Mouse (Mus musculus) small intestine, adult 2 months (tissue): ENCODE data around the gene Hps3. TPM values are rescaled to one million over a fixed set of nuclear protein-coding genes. Genes with fewer than 3 reads are reported as not detected.

Experiments used
- H3K27ac ChIP-seq: fragments of 200-500 bp; 2 replicates; pipeline ENCODE4 v1.5.1; 2012; ENCODE audit warnings: low read depth, low read length, control low read depth, inconsistent platforms; ENCODE audit not compliant: insufficient read depth
- H3K27me3 ChIP-seq: fragments of 200-500 bp; 2 replicates; pipeline ENCODE4 v1.6.1; 2012; ENCODE audit warnings: mild to moderate bottlenecking, moderate library complexity, low read length, inconsistent platforms; ENCODE audit not compliant: control insufficient read depth, insufficient read depth
- H3K36me3 ChIP-seq: fragments of 200-500 bp; 2 replicates; pipeline ENCODE4 v1.6.1; 2012; ENCODE audit warnings: mild to moderate bottlenecking, low read length, control low read depth, inconsistent platforms; ENCODE audit not compliant: control insufficient read depth, insufficient read depth
- H3K4me1 ChIP-seq: fragments of 200-500 bp; 2 replicates; pipeline ENCODE4 v1.6.1; 2012; ENCODE audit warnings: low read length, inconsistent platforms, mixed read lengths; ENCODE audit not compliant: control insufficient read depth, insufficient read depth, insufficient read length
- H3K4me3 ChIP-seq: fragments of 200-500 bp; 2 replicates; pipeline ENCODE4 v1.5.1; 2012; ENCODE audit warnings: low read depth, mild to moderate bottlenecking, control low read depth, inconsistent platforms, low read length, moderate library complexity
- CTCF ChIP-seq: fragments of 200-500 bp; IDR thresholded peaks from 2 replicates; pipeline ENCODE4 v1.5.1; 2012; ENCODE audit warnings: low read depth, mild to moderate bottlenecking, control low read depth, inconsistent platforms, low read length, moderate library complexity, mixed read lengths; ENCODE audit not compliant: insufficient replicate concordance, insufficient read length; ENCODE audit errors: extremely low read depth
- POLR2A ChIP-seq: fragments of 200-500 bp; IDR thresholded peaks from 2 replicates; pipeline ENCODE4 v1.6.1; 2012; ENCODE audit warnings: low read depth, mild to moderate bottlenecking, control low read depth, inconsistent platforms, low read length, moderate library complexity
- WGBS: fragments of 180-500 bp; shearing (Covaris S2); methylation state at CpG from one replicate; pipeline ENCODE4 v1.1.7; 2018; 5-methylcytosine and 5-hydroxymethylcytosine counted together
- polyA plus RNA-seq: library from polyadenylated mRNA; depleted of rRNA; stranded (reverse); fragments of >200 nt; gene quantifications from 2 replicates; pipeline ENCODE4 v1.2.3, GENCODE M21; 2012

Hps3 gene
- polyA plus RNA-seq, 1 experiment: 25.3 TPM

GRCm38 (mm10) chr3:19981156-19981555 is 54.0 kb downstream of the Hps3 start:
- TF ChIP-seq POLR2A (no peak), CTCF (no peak)
- no peaks in the 10 kb centered on the region for H3K27me3 ChIP-seq
- no peak overlapping the region for H3K4me3 ChIP-seq
- 88% methylated on average over 2 of the region's 2 CpGs for WGBS
- no peaks in the 10 kb centered on the region for H3K4me1 ChIP-seq
- H3K36me3 ChIP-seq: no peaks in the 10 kb centered on the region
- no peak overlapping the region for H3K27ac ChIP-seq

- Histone ChIP-seq H3K27ac (no peak overlapping the region), H3K36me3 (no peaks in the 10 kb centered on the region), H3K4me1 (no peaks in the 10 kb centered on the region), H3K4me3 (no peak overlapping the region), H3K27me3 (no peaks in the 10 kb centered on the region)
- no peak for TF ChIP-seq POLR2A
- no peak for TF ChIP-seq CTCF
- WGBS: 31% methylated on average over 4 of the region's 4 CpGs
Observed at GRCm38 (mm10) chr3:19978474-19978873, 56.6 kb downstream of the Hps3 start.

DNA sequence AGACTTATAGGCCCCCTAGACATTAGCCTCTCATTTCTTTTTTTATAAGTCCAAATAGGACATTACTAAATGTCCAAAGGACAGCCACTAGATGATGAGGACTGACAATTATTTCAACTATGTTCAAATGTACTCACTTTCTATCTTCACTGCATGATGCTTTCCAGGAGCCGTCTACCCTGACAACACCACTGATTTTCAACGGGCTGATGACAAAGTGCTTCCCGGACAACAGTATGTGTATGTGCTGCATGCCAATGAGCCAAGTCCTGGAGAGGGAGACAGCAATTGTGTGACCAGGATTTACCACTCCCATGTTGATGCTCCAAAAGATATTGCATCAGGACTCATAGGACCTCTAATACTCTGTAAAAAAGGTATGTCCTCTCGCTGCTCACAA is 69.0 kb downstream of the Hps3 start:
- no peaks in the 10 kb centered on the region for H3K4me1 ChIP-seq
- TF ChIP-seq CTCF (no peak), POLR2A (no peak)
- no peak overlapping the region for H3K4me3 ChIP-seq
- no peak overlapping the region for H3K27ac ChIP-seq
- H3K36me3 ChIP-seq: no peaks in the 10 kb centered on the region
- WGBS: 86% methylated on average over 4 of the region's 4 CpGs
- H3K27me3 ChIP-seq: no peaks in the 10 kb centered on the region

- no peak for TF ChIP-seq POLR2A
- no peak for TF ChIP-seq CTCF
- Histone ChIP-seq H3K4me1 (no peaks in the 10 kb centered on the region), H3K27me3 (no peaks in the 10 kb centered on the region), H3K36me3 (no peaks in the 10 kb centered on the region), H3K4me3 (no peak overlapping the region), H3K27ac (no peak overlapping the region)
- 39% methylated on average over 5 of the region's 5 CpGs for WGBS
Observed at GRCm38 (mm10) chr3:19965239-19965638, 69.9 kb downstream of the Hps3 start.

DNA sequence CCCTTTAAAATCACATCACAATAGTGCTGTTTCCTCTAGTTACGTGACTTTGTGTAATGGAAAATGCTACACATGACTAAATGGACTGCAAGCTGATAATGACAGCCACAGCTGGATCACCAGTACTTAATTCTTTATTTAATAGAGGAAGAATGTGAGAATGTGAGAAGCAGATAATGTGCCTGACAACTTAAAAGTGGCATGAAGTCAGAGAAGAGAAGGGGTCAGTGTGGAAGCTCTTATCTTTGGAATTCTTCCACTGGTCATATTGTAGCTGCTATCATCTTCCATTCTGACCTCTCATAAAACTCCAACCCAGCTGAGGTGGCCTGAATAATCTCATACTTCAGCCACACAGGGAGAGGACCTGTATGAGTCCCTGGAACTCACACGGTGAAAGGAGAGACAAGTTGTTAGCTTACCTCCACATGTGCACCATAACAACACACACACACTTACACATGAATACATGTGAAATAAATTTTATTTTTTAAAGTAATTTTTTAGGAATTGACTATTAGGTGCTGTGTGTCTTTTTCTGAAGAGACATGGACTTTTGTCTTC is 70.4 kb downstream of the Hps3 start:
- no peaks in the 10 kb centered on the region for H3K36me3 ChIP-seq
- TF ChIP-seq CTCF (no peak), POLR2A (no peak)
- no peaks in the 10 kb centered on the region for H3K4me1 ChIP-seq
- H3K27ac ChIP-seq: no peak overlapping the region
- H3K4me3 ChIP-seq: no peak overlapping the region
- no peaks in the 10 kb centered on the region for H3K27me3 ChIP-seq
- WGBS: 82% methylated on average over 2 of the region's 2 CpGs

- 23% methylated on average over 3 of the region's 3 CpGs for WGBS
- H3K4me3 ChIP-seq: no peak overlapping the region
- no peaks in the 10 kb centered on the region for H3K4me1 ChIP-seq
- H3K27me3 ChIP-seq: no peaks in the 10 kb centered on the region
- no peaks in the 10 kb centered on the region for H3K36me3 ChIP-seq
- no peak overlapping the region for H3K27ac ChIP-seq
- no peak for TF ChIP-seq CTCF
- no peak for TF ChIP-seq POLR2A
Observed at GRCm38 (mm10) chr3:19962769-19963513, 72.2 kb downstream of the Hps3 start.

- no peak overlapping the region for H3K27ac ChIP-seq
- 71% methylated on average over 2 of the region's 2 CpGs for WGBS
Observed at GRCm38 (mm10) chr3:19961341-19961740, 73.8 kb downstream of the Hps3 start.

More at GRCm38 (mm10) chr3:19961341-19961740, 73.8 kb downstream of the Hps3 start:
- Histone ChIP-seq H3K4me1 (no peaks in the 10 kb centered on the region), H3K27me3 (no peaks in the 10 kb centered on the region), H3K36me3 (no peaks in the 10 kb centered on the region), H3K4me3 (no peak overlapping the region)
- no peak for TF ChIP-seq CTCF
- no peak for TF ChIP-seq POLR2A
